Mouse (Mus musculus): Measurements from ENCODE around the gene Asic3. TPM values are rescaled to one million over a fixed set of nuclear protein-coding genes. Genes with fewer than 3 reads are reported as not detected.
A peak's percentile ranks its signal among the peaks of the same experiment; 100 is the strongest.

The Asic3 gene
- total RNA-seq, 2 experiments from 2014 or later, result not detected

DNA sequence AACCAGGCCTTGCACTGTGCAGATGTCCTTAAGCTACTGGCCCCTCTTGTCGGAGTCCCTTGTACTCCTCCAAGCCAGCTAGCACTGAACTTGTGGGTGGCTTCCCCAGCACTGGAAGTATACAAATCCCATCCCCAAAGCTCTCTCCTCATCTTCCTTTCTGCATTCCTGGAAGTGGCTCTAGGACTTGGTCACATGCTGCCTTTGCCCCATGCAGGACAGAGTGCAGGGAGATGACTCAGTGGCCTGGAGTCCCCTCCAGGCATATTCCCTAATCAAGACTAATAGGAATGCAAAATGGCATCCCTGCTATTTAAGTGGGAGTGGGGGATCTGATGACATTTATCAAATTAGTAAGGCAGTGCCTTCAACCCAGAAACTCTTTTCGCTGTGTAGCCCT is 1.1 kb upstream of the Asic3 start:
- no peak for DNase-seq (ENCODE audit: low spot score in 2 of 2)
- intact Hi-C loops (cut with DNase I), result no loop called here

DNA sequence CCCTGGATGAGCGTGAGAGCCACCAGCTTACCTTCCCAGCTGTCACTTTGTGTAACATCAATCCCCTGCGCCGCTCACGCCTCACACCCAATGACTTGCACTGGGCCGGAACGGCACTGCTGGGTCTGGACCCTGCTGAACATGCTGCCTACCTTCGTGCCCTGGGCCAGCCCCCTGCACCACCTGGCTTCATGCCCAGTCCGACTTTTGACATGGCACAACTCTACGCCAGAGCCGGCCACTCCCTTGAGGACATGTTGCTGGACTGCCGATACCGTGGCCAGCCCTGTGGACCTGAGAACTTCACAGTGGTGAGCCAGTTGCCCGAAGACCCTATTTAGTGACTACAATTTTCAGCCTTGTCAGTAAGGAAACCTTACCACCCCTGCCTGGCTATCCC is 746 bp downstream of the Asic3 start:
- DNase-seq (ENCODE audit: low spot score in 2 of 2), result no peak
- intact Hi-C loops (cut with DNase I), result no loop called here

DNA sequence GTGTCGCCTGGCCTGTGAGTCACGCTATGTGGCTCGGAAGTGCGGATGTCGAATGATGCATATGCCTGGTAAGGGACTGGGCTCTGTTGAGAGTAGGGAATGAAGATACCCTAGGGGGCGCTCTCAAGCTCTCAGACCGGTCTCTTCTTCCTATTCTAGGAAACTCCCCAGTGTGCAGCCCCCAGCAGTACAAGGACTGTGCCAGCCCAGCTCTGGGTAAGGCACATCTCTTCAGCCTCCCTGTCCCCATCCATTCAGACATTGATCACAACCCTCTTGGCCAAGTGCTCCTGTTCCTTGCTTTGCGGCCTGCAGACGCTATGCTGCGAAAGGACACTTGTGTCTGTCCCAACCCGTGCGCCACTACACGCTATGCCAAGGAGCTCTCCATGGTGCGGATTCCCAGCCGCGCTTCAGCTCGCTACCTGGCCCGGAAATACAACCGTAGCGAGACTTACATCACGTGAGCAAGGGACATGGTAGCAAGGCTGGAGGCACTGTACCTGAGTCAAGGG is 3.1 kb downstream of the Asic3 start:
- intact Hi-C loops (cut with DNase I), result loop anchor here (1.0 kb wide), 1 partner anchor 54 kb away; no protein-coding TSS in a partner anchor
- peak; percentile 78 to 87 for DNase-seq (ENCODE audit: low spot score in 2 of 2)

DNA sequence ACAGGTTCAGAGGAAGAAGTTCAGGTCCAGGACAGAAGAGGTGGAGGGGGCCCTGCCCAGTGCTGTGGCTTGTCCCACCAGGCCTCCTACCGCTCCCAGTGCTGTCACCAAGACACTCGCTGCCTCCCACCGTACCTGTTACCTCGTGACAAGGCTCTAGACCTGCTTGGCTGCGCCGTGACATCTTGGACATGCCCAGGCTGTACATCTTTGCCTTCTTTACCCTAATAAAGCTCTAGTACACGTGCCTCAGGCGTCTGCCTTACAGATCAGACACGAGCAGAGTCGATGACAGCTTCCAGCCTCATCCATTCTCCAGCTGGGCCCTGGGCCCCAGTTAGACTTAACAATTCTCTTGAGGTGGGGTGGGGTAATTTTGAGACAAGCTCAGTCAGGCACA is 4.4 kb downstream of the Asic3 start:
- intact Hi-C loops (cut with DNase I), result no loop called here
- DNase-seq (ENCODE audit: low spot score in 2 of 2), result no peak

DNA sequence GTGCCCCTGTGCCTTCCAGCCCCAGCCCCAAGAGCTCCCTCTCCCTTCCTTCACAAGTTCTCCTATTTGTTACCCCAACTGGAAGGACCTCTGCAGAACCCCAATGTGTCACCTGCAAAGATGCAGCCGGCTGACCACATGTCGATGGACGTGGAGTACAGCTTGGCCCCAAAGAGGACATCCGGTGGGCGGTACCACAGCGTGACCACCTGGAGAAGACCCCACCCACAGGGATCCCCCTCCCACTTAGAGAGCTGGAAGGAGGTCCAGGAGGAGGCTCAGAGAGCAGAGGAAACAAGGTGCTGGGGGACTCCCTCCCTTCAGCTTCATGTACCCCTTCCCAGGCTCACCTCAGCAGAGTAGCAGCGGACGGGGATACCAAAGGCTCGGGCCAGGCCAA is 7.2 kb downstream of the Asic3 start:
- intact Hi-C loops (cut with DNase I), result no loop called here
- DNase-seq (ENCODE audit: low spot score in 2 of 2), result no peak

DNA sequence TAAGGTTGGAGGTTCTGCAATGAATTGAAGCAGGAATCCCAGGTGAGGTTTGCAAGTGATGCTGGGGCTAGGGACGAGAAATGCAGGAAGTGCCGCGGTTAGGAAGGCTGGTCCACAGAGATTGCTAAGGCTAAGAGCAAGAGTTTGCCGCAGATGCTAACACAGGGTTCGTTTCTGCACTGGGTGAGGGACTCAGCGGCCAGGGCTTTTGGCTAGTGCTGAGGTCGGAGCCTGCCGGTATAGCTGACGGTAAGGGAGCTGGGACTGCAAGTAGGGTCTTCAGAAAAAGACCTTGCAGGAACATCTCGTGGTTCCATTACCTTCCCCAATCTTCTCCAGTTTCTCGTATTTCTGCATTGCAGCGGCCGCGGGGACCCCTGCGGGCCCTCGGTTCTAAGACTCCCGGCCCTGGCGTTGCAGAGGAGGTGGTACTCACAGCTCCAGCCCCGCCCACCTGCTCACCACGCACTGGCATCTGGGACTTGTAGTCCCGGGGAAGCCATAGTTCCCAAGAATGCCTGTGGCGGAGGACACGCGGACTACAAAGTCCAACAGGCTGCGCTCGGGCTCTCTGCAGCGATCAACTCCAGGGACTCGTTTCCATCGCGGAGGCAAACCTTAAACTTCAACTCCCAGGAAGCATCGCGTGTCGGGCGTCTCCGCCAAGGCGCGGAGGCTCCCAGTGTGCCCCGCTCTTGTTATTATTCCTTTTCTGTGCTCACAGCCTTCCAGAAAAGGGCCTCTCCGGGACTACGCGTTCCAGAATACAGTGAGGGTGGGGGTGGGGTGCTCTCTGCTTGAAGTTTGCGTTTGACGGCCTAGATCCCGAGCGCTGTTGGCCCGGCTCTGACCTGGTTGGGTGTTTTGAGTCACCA is 10.2 kb downstream of the Asic3 start, which contains the start of the genes Cdk5 and Slc4a2:
TSS of gene Cdk5 (minus strand) at position 402 of the 875 bp plus-strand sequence.
TSS of gene Slc4a2 (plus strand) at position 709 of the 875 bp plus-strand sequence.
- DNase-seq (ENCODE audit: low spot score in 2 of 2), result peak; percentile 99 to 100
- intact Hi-C loops (cut with DNase I), result no loop called here

DNA sequence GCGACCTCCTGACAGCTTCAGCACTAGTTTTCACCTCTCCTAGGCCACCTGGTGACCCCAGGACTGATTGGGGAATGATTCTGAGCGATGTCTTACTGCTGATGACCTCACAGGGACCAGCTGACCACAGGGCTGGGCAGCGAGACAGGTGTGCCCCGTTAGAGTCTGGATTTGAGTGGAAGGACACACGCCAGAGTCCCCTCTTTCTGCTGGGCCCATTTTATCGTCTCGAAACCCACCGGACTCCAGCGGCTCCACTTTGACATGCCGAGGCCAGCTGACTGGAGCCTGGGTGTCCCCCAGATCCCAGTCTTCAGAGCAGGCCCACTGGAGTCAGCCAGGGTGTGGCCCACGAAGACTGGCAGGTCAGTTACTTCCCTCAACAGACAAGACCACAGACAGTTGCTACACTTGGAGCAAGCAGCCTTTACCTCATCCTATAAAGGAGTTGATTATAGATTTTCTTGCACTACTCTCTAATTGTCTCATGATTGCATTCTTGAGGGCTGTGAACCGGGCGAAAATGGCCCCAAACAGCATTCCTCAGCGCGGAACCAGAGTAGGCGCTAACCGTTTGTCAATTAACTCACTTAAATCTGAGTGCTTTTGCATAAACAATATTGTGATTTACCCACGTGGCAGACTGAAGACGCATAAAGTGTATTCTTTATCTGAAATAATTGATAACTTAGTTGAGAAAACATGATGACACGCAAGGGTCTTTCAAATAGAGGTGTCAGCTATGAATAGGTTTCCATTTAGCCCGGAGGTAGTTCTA is 11.0 kb downstream of the Asic3 start:
- intact Hi-C loops (cut with DNase I), result no loop called here
- DNase-seq (ENCODE audit: low spot score in 2 of 2), result peak in 1 of 2 experiments; percentile 30

DNA sequence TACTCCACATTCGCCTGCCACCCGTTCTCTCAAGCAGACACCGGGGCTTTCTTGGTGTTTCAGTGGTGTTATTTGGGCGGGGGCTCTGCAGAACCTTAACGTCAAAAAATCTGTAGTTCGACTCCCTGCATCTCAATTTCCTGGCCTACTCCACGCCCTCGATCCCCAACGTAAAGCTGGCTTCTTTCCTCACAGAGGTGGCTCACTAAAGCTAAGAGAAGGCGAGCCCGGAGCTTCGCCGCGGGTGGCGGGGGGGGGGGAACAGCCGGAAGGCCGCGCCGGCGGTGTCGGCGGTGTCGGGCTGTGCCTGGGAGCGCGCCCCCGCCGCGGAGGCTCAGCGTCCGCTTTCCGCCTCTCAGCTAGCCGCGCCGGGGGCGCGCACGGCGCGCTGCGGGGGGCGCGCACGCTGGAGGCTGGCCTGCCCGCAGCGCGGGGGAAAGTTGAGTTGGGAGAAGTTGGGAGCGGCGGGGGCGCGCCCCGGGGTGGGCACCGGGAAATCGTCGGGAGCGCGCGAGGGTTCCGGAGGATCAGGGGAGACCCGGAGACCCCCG is 11.7 kb downstream of the Asic3 start:
- DNase-seq (ENCODE audit: low spot score in 2 of 2), result peak; percentile 67 to 73
- intact Hi-C loops (cut with DNase I), result no loop called here

DNA sequence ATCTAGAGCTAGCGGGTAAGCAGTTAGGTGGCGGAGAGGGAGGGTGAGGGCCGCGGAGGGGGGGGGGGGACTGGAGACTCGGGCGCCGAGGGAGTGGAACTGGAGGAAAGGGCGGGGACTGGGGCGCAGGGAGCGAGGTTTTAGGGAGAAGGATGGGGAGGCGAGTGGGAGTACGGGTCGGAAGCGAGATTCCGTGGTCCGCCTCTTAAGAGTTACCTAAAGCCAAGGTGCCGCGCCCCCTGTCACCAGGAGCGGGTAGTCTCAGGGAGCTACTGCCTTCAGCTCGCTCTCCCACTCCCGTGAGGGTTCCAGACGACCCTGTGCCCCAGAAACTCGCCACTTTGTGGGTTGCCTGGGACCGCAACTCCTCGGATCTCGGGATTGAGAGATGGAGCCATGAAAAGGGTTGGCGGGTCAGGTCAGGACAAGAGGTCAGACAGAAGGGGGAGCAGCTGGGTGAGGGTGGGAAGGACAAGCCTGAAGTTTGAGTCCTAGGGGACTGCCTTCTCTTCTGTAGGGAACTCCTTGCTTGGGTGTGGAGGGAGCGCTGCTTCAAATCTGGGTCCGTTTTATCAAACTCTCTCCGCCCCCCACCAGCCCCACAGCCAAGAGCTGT is 12.3 kb downstream of the Asic3 start:
- DNase-seq (ENCODE audit: low spot score in 2 of 2), result no peak
- intact Hi-C loops (cut with DNase I), result no loop called here

DNA sequence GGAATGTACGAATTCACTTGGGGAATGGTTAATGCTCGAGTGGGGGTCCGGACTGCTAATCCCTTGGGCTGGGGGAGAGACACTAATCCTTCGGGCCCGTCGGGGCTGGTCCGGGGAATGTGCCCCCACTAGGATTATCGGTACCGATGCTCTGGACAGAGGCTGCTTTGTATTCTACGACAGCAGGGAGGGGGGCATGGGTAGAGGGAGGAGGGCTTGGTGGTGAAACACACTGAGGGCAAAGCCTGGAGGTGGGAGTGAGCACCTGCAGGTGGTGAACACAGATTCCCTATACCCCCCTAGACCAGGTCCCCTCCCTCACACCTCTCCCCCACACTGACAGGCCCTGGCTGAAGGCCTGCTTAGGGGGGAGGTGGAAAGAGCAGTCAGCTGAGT is 12.8 kb downstream of the Asic3 start:
- DNase-seq (ENCODE audit: low spot score in 2 of 2), result no peak
- intact Hi-C loops (cut with DNase I), result no loop called here

DNA sequence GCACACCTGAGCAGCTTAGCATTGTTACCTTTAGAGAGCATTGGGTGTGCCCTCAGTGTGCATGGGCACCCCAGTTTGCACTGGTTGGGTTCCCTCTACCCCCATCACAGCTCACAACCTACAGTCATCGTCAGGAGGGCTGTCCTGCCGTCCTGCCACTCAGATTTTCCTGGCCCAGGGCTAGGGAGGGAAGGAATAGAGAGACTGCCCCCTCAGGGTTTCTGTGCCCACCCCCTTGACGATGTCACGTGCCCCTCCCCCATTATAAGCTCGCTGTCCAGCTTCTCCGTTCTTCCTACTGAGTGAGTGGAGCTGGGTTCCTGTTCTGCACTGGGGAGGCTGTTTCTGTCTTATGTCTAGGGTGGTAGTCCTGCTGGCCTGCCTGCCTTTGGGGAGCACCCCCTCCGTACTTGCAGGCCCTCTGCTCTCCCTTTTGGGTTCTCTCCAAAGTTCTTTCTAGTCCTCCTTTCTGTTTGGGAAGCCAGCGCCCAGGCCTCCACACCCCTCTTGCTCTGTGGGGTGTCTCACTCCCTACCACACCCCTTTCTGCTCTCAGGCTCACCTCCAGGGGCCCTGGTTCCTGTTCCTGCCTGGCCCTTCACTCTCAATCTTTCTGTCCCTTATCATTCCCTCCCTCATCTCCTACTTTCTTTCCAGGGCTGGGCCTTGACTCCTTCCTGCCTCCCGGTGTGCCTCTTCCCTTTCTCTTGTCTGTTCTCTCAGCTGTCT is 13.5 kb downstream of the Asic3 start:
- intact Hi-C loops (cut with DNase I), result no loop called here
- DNase-seq (ENCODE audit: low spot score in 2 of 2), result no peak

DNA sequence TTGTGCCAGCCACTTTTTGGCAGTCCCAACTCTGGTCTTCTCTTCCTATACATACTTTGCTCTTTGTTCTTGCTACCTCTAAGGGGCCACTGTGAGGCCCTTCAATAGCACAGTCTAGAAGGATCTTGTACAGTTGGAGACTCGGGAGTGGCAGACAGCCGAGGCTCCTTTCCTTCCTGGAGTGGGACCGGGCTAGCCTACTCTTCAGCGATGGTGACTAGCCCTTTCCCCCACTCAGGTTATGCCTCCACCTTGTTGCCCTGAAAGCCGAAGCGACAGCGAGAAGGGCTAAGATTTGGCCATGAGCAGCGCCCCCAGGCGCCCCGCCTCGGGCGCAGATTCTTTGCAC is 14.1 kb downstream of the Asic3 start:
- no peak for DNase-seq (ENCODE audit: low spot score in 2 of 2)
- intact Hi-C loops (cut with DNase I), result no loop called here

DNA sequence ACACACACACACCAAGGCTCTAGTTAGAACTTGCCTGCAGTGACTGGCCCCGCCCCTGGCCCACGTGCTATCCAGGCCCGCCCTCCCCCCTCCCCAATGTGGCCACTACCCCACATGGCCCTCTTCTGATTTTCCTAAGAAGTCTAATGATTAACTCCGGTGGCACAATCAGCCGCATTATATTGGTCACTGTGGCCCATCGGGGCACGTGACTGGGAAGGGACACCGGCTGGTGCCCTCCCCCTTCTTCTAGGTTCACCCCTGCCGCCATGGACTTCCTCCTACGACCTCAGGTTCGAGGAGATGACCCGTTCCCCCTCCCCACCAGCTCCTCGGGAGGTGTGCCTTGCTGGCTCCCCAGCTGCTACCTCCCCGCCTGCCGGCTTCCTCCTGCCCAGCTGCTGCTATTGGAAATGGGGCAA is 14.8 kb downstream of the Asic3 start:
- no peak for DNase-seq (ENCODE audit: low spot score in 2 of 2)
- intact Hi-C loops (cut with DNase I), result no loop called here

DNA sequence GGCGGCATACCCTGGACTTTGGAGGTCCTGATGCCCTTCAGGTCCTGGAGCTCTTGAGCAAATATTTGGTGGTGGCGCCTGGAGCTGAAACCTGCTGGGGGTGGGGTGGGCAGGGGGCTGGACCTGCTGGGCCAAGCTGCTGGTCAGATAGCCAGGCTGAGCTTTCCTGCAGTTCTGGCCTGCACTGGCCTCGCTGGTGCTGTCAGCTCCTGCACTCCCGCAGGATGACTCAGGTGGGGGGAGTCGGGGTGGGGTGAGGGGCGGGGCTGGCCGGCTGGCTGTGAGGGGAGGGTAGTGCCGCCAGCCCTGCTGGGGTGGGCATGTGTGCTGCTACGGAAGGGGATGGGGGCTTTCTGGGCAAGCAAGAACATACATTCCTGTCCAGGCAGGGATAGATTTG is 15.4 kb downstream of the Asic3 start:
- intact Hi-C loops (cut with DNase I), result no loop called here
- DNase-seq (ENCODE audit: low spot score in 2 of 2), result no peak

DNA sequence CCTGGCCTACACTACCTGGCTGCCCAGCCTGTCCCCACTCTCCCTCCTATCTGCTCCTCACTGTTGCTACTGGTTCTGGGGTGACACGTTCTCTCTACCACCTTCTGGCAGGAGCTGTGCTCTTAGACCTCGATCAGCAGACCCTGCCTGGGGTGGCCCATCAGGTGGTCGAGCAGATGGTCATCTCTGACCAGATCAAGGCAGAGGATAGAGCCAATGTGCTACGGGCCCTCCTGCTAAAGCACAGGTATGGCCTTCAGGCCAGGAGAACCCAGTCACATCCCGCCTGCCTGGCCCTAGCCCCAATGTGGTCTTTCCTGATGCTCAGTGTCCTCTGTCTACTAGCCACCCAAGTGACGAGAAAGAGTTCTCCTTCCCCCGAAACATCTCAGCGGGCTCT is 20.8 kb downstream of the Asic3 start:
- intact Hi-C loops (cut with DNase I), result no loop called here
- no peak for DNase-seq (ENCODE audit: low spot score in 2 of 2)

DNA sequence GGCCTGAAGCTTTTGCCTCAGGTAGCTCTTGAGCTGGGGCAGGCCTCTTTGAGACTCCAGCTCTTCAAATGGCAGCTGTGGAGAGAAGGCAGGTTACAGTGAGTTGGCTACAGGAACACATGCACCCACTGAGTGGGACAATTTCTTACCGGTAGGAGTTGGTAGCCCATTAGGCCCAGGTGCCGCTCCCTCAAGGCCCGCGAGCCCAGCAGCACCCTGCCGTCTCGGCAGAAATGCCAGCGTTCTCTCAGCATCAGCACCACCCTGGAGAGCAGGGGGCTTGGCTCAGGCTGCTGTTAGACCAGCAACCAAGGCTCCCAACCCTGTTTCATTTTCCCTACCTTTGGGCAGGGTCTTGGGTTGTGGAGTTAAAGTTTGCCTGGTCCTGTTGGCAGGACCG is 28.0 kb downstream of the Asic3 start:
- intact Hi-C loops (cut with DNase I), result no loop called here
- no peak for DNase-seq (ENCODE audit: low spot score in 2 of 2)

DNA sequence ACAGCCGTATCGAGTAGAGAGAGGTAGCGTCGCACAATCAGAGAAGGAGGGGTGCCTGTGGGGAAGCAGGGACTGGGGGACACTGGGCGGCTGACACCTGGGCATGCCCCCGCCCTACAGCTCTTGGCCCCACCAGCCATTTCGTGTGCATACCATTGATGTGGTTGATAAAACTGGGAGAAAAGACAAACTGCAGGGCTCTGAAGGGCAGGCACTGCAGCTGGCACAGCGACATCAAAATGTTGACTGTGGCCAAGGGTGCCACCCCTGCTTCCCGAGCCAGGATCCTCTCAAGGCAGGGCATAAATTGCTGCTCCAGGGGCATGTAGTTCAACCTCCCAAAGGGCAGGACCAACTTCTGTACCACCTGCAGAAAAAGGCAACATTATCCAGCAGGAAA is 28.8 kb downstream of the Asic3 start:
- no peak for DNase-seq (ENCODE audit: low spot score in 2 of 2)
- intact Hi-C loops (cut with DNase I), result no loop called here

DNA sequence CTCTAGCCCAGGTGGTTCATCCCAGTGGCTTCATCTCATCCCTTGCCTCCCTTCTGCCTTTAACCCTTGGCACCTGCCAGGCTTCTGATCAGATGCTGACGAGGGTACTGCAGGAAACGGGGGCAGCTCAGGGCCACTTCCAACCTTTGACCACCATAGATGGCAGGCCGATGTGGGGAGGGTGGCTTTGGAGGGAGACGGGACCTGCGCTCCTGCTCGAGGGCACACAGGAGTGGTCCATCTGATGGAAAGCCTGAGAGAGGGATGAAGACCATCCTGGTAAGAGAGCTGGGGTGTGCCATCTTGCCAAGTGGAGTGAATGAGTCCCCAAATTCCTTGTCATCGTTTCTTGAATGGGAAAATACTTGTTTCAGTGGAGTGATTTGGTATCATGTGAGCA is 30.0 kb downstream of the Asic3 start:
- intact Hi-C loops (cut with DNase I), result no loop called here
- no peak for DNase-seq (ENCODE audit: low spot score in 2 of 2)

DNA sequence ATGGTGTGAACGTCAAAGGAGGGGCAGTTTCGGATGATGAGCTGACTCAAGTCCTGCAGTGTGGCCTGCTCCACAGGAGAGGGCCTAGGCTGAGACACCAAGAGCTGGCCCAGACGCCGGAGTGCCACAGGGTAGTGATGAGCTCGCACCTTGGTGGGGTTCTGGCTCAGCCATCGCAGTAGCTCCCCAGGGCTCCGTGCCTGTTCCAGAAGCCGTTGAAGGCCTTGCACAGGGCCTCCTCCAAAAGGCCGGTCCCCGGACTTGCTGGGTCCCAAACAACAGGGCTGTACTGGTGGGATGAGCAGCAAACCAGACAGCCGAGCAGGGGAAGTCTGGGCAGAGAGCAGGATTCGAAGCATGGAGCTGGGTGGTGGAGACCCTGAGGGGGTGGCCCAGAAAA is 30.7 kb downstream of the Asic3 start:
- intact Hi-C loops (cut with DNase I), result no loop called here
- no peak for DNase-seq (ENCODE audit: low spot score in 2 of 2)

All from left cerebral cortex, postnatal 14 days (tissue).